Mouse (Mus musculus) retina, postnatal 7 days (tissue): Measurements from ENCODE around the gene Tcea3.
A peak's percentile ranks its signal among the peaks of the same experiment; 100 is the strongest.

Source experiments
- DNase-seq: peaks from one replicate; pipeline ENCODE4 v3.0.0-alpha.2; 2012; ENCODE audit warnings: low read depth, low spot score

Gene Tcea3

GRCm38 (mm10) chr4:136281611-136282010, 34.1 kb downstream of the Tcea3 start:
- no peak for DNase-seq

- DNase-seq, result no peak
Observed at GRCm38 (mm10) chr4:136282621-136283480, 35.3 kb downstream of the Tcea3 start.

GRCm38 (mm10) chr4:136283783-136284182, 36.3 kb downstream of the Tcea3 start:
- DNase-seq, result no peak

- DNase-seq, result peak; percentile 46
Observed at GRCm38 (mm10) chr4:136284455-136284854, 36.9 kb downstream of the Tcea3 start, which contains the start of gene Zfp46. Zfp46 (plus strand) TSS chr4:136284683.

GRCm38 (mm10) chr4:136284891-136285290, 37.4 kb downstream of the Tcea3 start:
- DNase-seq, result no peak

- peak; percentile 81 for DNase-seq
Observed at GRCm38 (mm10) chr4:136285348-136285810, 37.9 kb downstream of the Tcea3 start.

- DNase-seq, result peak; percentile 94
Observed at GRCm38 (mm10) chr4:136285811-136286371, 38.4 kb downstream of the Tcea3 start.

GRCm38 (mm10) chr4:136289918-136290780, 42.6 kb downstream of the Tcea3 start:
- no peak for DNase-seq

GRCm38 (mm10) chr4:136290781-136291595, 43.5 kb downstream of the Tcea3 start:
- DNase-seq, result no peak

- DNase-seq, result no peak
Observed at GRCm38 (mm10) chr4:136291692-136292091, 44.2 kb downstream of the Tcea3 start.

GRCm38 (mm10) chr4:136295941-136296340, 48.4 kb downstream of the Tcea3 start:
- DNase-seq, result no peak

- DNase-seq, result no peak
Observed at GRCm38 (mm10) chr4:136302462-136302861, 54.9 kb downstream of the Tcea3 start.

GRCm38 (mm10) chr4:136304181-136304580, 56.7 kb downstream of the Tcea3 start:
- no peak for DNase-seq

GRCm38 (mm10) chr4:136308355-136308754, 60.8 kb downstream of the Tcea3 start:
- DNase-seq, result no peak

- DNase-seq, result no peak
Observed at GRCm38 (mm10) chr4:136309780-136310179, 62.3 kb downstream of the Tcea3 start.

- peak; percentile 99 for DNase-seq
Observed at GRCm38 (mm10) chr4:136310229-136311041, 62.9 kb downstream of the Tcea3 start, which contains the start of gene Hnrnpr. Hnrnpr (plus strand) TSS chr4:136310942.

- no peak for DNase-seq
Observed at GRCm38 (mm10) chr4:136311042-136311999, 63.8 kb downstream of the Tcea3 start.

GRCm38 (mm10) chr4:136312616-136313015, 65.1 kb downstream of the Tcea3 start:
- no peak for DNase-seq

- DNase-seq, result no peak
Observed at GRCm38 (mm10) chr4:136317667-136318066, 70.1 kb downstream of the Tcea3 start.
